Mouse (Mus musculus): ENCODE results near the gene Paqr3.

Gene Paqr3

GRCm38 (mm10) chr5:97084541-97084940, 26.9 kb downstream of the Paqr3 start:
- DNase-seq (ENCODE audit: low spot score): no peak

- no peak for DNase-seq (ENCODE audit: low spot score)
These were observed 27.7 kb downstream of the Paqr3 start for GRCm38 (mm10) chr5:97083701-97084100.

- no peak for DNase-seq (ENCODE audit: low spot score)
These were observed 29.9 kb downstream of the Paqr3 start for GRCm38 (mm10) chr5:97081481-97081880.

- DNase-seq (ENCODE audit: low spot score): no peak
These were observed 32.8 kb downstream of the Paqr3 start for GRCm38 (mm10) chr5:97078641-97079040.

GRCm38 (mm10) chr5:97077676-97078075, 33.7 kb downstream of the Paqr3 start:
- no peak for DNase-seq (ENCODE audit: low spot score)

- no peak for DNase-seq (ENCODE audit: low spot score)
These were observed 35.2 kb downstream of the Paqr3 start for GRCm38 (mm10) chr5:97076167-97076566.

- DNase-seq (ENCODE audit: low spot score): no peak
These were observed 35.8 kb downstream of the Paqr3 start for GRCm38 (mm10) chr5:97075476-97076151.

- no peak for DNase-seq (ENCODE audit: low spot score)
These were observed 45.6 kb downstream of the Paqr3 start for GRCm38 (mm10) chr5:97065746-97066145.

- no peak for DNase-seq (ENCODE audit: low spot score)
These were observed 49.4 kb downstream of the Paqr3 start for GRCm38 (mm10) chr5:97062041-97062440.

GRCm38 (mm10) chr5:97060864-97061263, 50.5 kb downstream of the Paqr3 start:
- DNase-seq (ENCODE audit: low spot score): no peak

- no peak for DNase-seq (ENCODE audit: low spot score)
These were observed 54.5 kb downstream of the Paqr3 start for GRCm38 (mm10) chr5:97056791-97057450.

GRCm38 (mm10) chr5:97056359-97056758, 55.0 kb downstream of the Paqr3 start:
- no peak for DNase-seq (ENCODE audit: low spot score)

- peak; percentile 19 for DNase-seq (ENCODE audit: low spot score)
These were observed 55.8 kb downstream of the Paqr3 start for GRCm38 (mm10) chr5:97055511-97056068.

- no peak for DNase-seq (ENCODE audit: low spot score)
These were observed 56.6 kb downstream of the Paqr3 start for GRCm38 (mm10) chr5:97054801-97055200.

- DNase-seq (ENCODE audit: low spot score): no peak
These were observed 57.2 kb downstream of the Paqr3 start for GRCm38 (mm10) chr5:97054166-97054565.

- no peak for DNase-seq (ENCODE audit: low spot score)
These were observed 62.5 kb downstream of the Paqr3 start for GRCm38 (mm10) chr5:97048905-97049304.

GRCm38 (mm10) chr5:97046680-97047079, 64.7 kb downstream of the Paqr3 start:
- DNase-seq (ENCODE audit: low spot score): no peak

- DNase-seq (ENCODE audit: low spot score): no peak
These were observed 66.1 kb downstream of the Paqr3 start for GRCm38 (mm10) chr5:97045260-97045659.
